In the genomic region with DNA sequence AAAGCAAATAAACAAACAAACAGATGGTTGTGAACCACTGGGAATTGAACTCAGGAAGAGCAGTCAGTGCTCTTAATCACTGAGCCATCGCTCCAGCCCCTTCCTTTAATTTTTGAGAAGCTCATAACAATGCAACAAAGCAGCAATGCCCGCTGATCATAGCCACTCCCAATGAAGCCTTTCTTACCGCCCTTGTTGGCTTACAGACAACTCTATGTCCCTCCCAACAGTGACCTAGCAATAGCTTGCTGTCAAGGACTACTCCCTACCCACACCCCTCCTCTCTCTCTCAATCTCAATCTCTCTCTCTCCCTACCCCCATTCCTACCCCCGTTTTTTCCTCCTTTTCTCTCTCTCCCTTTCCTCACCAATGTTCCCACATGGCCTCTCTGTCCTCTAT, we compare ENCODE assay signal across 19 mouse cellular contexts. TPM values are rescaled to one million over a fixed set of nuclear protein-coding genes. Genes with fewer than 3 reads are reported as not detected.
DNase-seq lines count a peak whose midpoint lies in the region; ATAC-seq and TF ChIP-seq lines count a peak whose summit lies in the region.
"Had no signal": no experiment of that assay in that cellular context is flagged by ENCODE, and none has a peak within 500 bp of the region (broad histone marks: within the 10 kb centered on the region; RNA-seq: fewer than 3 reads in every experiment).

No protein-coding gene starts in this region.

- no peak overlapping the region for H3K4me3 ChIP-seq in forebrain, postnatal 0 days (ENCODE audit: low read depth, low read length)
- H3K4me3 ChIP-seq: heart, embryonic 15.5 days; hindbrain, embryonic 12.5 days; layer of hippocampus, adult 2 months; left cerebral cortex, adult 2 months; limb, embryonic 12.5 days had no signal

- no peaks in the 10 kb centered on the region for H3K9me3 ChIP-seq in forebrain, postnatal 0 days (ENCODE audit: low read length)
- H3K9me3 ChIP-seq: heart, embryonic 15.5 days; hindbrain, embryonic 12.5 days; limb, embryonic 12.5 days had no signal

- H3K4me2 ChIP-seq in forebrain, postnatal 0 days (ENCODE audit: low read depth): no peak overlapping the region
- H3K4me2 ChIP-seq: heart, embryonic 15.5 days; hindbrain, embryonic 12.5 days; limb, embryonic 12.5 days had no signal

- 79% methylated on average over 4 of the region's 4 CpGs for WGBS in forebrain, postnatal 0 days

- H3K4me1 ChIP-seq in forebrain, postnatal 0 days (ENCODE audit: insufficient read depth): peaks cover 12% of the 10 kb centered on the region

- peak; percentile 76 for DNase-seq in adrenal gland, adult 2 months
- DNase-seq in adrenal gland, adult 18-20 months (ENCODE audit: low spot score in 2 of 2): no peak
- DNase-seq in lung, postnatal 36 days: peak; percentile 45
- no peak for DNase-seq in lung, postnatal 14 days
- DNase-seq in adrenal gland, postnatal 14 days: peak; percentile 69
- no peak for DNase-seq in frontal cortex, postnatal 36 days (ENCODE audit: low spot score in 2 of 2)
- DNase-seq in right cerebral cortex, postnatal 4 days: no peak
- no peak for DNase-seq in forebrain, postnatal 0 days
- DNase-seq: cerebellum, postnatal 14 days; gastrocnemius, postnatal 14 days; midbrain, embryonic 14.5 days had no signal

- no peak for ATAC-seq in forebrain, postnatal 0 days
- ATAC-seq: intestine, embryonic 16.5 days had no signal

- no peak overlapping the region for H3K27ac ChIP-seq in forebrain, postnatal 0 days (ENCODE audit: low read depth, low read length)
- H3K27ac ChIP-seq: heart, embryonic 15.5 days; hindbrain, embryonic 12.5 days; kidney, postnatal 0 days; layer of hippocampus, adult 2 months; left cerebral cortex, adult 2 months; limb, embryonic 12.5 days had no signal

- H3K36me3 ChIP-seq in forebrain, postnatal 0 days (ENCODE audit: insufficient read depth): no peaks in the 10 kb centered on the region
- H3K36me3 ChIP-seq: heart, embryonic 15.5 days; hindbrain, embryonic 12.5 days; limb, embryonic 12.5 days had no signal

- H3K9ac ChIP-seq in forebrain, postnatal 0 days: no peak overlapping the region
- H3K9ac ChIP-seq: heart, embryonic 15.5 days; hindbrain, embryonic 12.5 days; limb, embryonic 12.5 days had no signal

- no peaks in the 10 kb centered on the region for H3K27me3 ChIP-seq in forebrain, postnatal 0 days (ENCODE audit: insufficient read depth, low read length)
- H3K27me3 ChIP-seq: heart, embryonic 15.5 days; hindbrain, embryonic 12.5 days; limb, embryonic 12.5 days had no signal

- no peak for TF ChIP-seq CTCF in forebrain, postnatal 0 days (IDR thresholded peaks at IDR 0.05; ENCODE audit: low read depth)

RNA-seq across cellular contexts. Expression of a gene that starts 1.5 kb away (rescaled TPM):
- total RNA-seq in adrenal gland, adult 2 months (2021): 10 to 100 TPM; 16.9 to 17.2 TPM
- 1.8 and 2.9 TPM in 2 replicates for polyA plus RNA-seq in adrenal gland, adult 2 months (2012; rRNA removed)
- 10 to 100 TPM; 15.4 to 16.7 TPM for total RNA-seq in adrenal gland, adult 18-20 months (2021)
- 14.0 and 17.1 TPM in 2 replicates for total RNA-seq in adrenal gland, postnatal 14 days (2021)
- total RNA-seq in forebrain, postnatal 0 days (2014; rRNA removed): 14.6 and 15.3 TPM in 2 replicates
- 16.2 and 21.9 TPM in 2 replicates for polyA plus RNA-seq in forebrain, postnatal 0 days (2015; fragmentation: Nextera tagmentation; extraction: Ambion mirVana)

RNA-seq across cellular contexts. Expression of a gene that starts 14.2 kb away (rescaled TPM):
- 1 to 10 TPM; 1.6 to 4.6 TPM for total RNA-seq in adrenal gland, adult 2 months (2021)
- polyA plus RNA-seq in adrenal gland, adult 2 months (2012; rRNA removed): 0.51 and 1.3 TPM in 2 replicates
- 1 to 10 TPM; 1.7 to 2.4 TPM for total RNA-seq in adrenal gland, adult 18-20 months (2021)
- total RNA-seq in adrenal gland, postnatal 14 days (2021): 2.8 and 4.7 TPM in 2 replicates
- 2.0 and 3.3 TPM in 2 replicates for total RNA-seq in forebrain, postnatal 0 days (2014; rRNA removed)
- 0.99 and 1.6 TPM in 2 replicates for polyA plus RNA-seq in forebrain, postnatal 0 days (2015; fragmentation: Nextera tagmentation; extraction: Ambion mirVana)
- total RNA-seq: megakaryocyte progenitor cell, adult 5-6 weeks had no signal

Comparison
In these comparisons a context has a peak if more than half of its experiments do, and no peak if none do; other contexts are left out.
1. DNase-seq: peak in adrenal gland, adult 2 months (single experiment), lung, postnatal 36 days (single experiment) and adrenal gland, postnatal 14 days (single experiment); none in adrenal gland, adult 18-20 months (0 of 2), lung, postnatal 14 days (single experiment), frontal cortex, postnatal 36 days (0 of 2), right cerebral cortex, postnatal 4 days (single experiment) and forebrain, postnatal 0 days (single experiment).